Comparison of ENCODE assay signal across 8 mouse cellular contexts in the genomic region with DNA sequence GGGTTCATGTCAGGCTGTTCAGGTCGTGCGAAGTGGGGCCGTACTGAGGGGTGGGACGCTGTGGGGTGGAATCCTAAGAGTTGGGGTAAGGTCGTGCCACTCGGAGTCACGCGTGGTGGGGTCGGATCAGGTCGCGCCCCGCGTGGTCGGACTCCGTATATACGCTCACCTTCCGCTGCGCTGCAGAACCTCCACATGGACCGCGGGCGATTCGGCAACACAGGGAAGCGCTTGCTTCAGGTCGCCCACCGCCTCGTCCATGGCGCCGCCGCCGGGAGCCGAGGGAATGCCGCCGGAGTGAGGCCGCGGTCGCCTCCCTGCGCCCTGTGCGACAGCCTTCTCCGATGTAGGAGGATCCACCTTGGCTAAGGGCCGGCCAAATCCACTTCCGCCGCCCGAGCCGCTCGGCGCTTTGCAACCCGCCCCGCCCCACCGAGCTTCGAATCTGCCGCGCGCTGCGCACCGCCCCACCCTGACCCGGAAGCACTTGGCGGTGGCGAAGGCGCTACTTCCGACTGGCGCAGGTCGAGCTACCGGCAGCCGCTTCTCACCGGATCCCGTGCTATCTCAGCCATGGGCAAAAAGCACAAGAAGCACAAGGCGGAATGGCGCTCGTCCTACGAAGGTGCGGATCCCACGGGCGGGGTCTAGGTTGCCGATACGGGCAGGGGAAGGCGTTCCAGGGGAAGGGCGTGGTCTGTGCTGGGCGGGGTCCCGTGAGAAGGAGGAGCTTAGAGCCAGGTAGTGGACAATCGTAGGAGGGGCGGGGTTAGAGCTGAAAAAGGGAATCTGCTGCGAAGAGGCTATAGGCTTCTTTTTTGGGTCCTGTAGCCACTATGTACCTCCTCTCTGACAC. TPM values are rescaled to one million over a fixed set of nuclear protein-coding genes. Genes with fewer than 3 reads are reported as not detected.
DNase-seq lines count a peak whose midpoint lies in the region; ATAC-seq and TF ChIP-seq lines count a peak whose summit lies in the region.

TSS of gene Trip13 (minus strand) at position 464 of the 856 bp plus-strand sequence.
TSS of gene Brd9 (plus strand) at position 491 of the 856 bp plus-strand sequence.

- no peak for TF ChIP-seq RAD21 in CH12.LX (IDR thresholded peaks at IDR 0.05; ENCODE audit: low read depth, low read length)

- dilution Hi-C loops in CH12.LX (cut with MboI; ENCODE audit: extremely low pct_ligation_motif_present, extremely low pct_unique_long_range_greater_than_20kb, low sequenced_read_pairs) = no loop called here

- no peaks in the 10 kb centered on the region for H3K9me3 ChIP-seq in CH12.LX (replicated peaks; ENCODE audit: low read length)
- no peaks in the 10 kb centered on the region for H3K9me3 ChIP-seq in forebrain, embryonic 11.5 days (ENCODE audit: control insufficient read depth, low read length)
- no peaks in the 10 kb centered on the region for H3K9me3 ChIP-seq in heart, embryonic 16.5 days (replicated peaks; ENCODE audit: control insufficient read depth, low read length)
- no peaks in the 10 kb centered on the region for H3K9me3 ChIP-seq in liver, embryonic 15.5 days (replicated peaks)
- no peaks in the 10 kb centered on the region for H3K9me3 ChIP-seq in neural tube, embryonic 12.5 days

- WGBS in forebrain, embryonic 11.5 days = under 1% methylated on average over 82 of the region's 82 CpGs
- WGBS in heart, embryonic 16.5 days = under 1% methylated on average over 82 of the region's 82 CpGs
- WGBS in liver, embryonic 15.5 days (ENCODE audit: insufficient replicate concordance) = under 1% methylated on average over 75 of the region's 82 CpGs
- WGBS in neural tube, embryonic 12.5 days = under 1% methylated on average over 82 of the region's 82 CpGs

- no peaks in the 10 kb centered on the region for H3K27me3 ChIP-seq in CH12.LX (replicated peaks)
- H3K27me3 ChIP-seq in forebrain, embryonic 11.5 days (ENCODE audit: control insufficient read depth, insufficient read depth, low read length) = no peaks in the 10 kb centered on the region
- H3K27me3 ChIP-seq in heart, embryonic 16.5 days (ENCODE audit: control insufficient read depth, insufficient read depth, low read length) = no peaks in the 10 kb centered on the region
- H3K27me3 ChIP-seq in liver, embryonic 15.5 days = no peaks in the 10 kb centered on the region
- no peaks in the 10 kb centered on the region for H3K27me3 ChIP-seq in neural tube, embryonic 12.5 days (replicated peaks)

- H3K4me2 ChIP-seq in CH12.LX (ENCODE audit: insufficient read depth, low read depth, poor library complexity, severe bottlenecking) = peak within 1 kb of the TSS; percentile 90
- H3K4me2 ChIP-seq in forebrain, embryonic 11.5 days (ENCODE audit: low read depth, low read length, severe bottlenecking) = peak within 1 kb of the TSS; percentile 83
- H3K4me2 ChIP-seq in heart, embryonic 16.5 days (ENCODE audit: low read depth, low read length) = peak within 1 kb of the TSS; percentile 72
- H3K4me2 ChIP-seq in liver, embryonic 15.5 days = peak within 1 kb of the TSS; percentile 90
- peak within 1 kb of the TSS; percentile 83 for H3K4me2 ChIP-seq in neural tube, embryonic 12.5 days (replicated peaks)

- peak within 1 kb of the TSS; percentile 75 for H3K9ac ChIP-seq in CH12.LX (ENCODE audit: insufficient read depth, low read depth)
- peak within 1 kb of the TSS; percentile 79 for H3K9ac ChIP-seq in forebrain, embryonic 11.5 days (ENCODE audit: low read length)
- peak within 1 kb of the TSS; percentile 79 for H3K9ac ChIP-seq in heart, embryonic 16.5 days (ENCODE audit: low read length)
- peak within 1 kb of the TSS; percentile 86 for H3K9ac ChIP-seq in liver, embryonic 15.5 days
- peak within 1 kb of the TSS; percentile 76 for H3K9ac ChIP-seq in neural tube, embryonic 12.5 days

- H3K27ac ChIP-seq in CH12.LX (ENCODE audit: insufficient read depth, low read depth) = peak within 1 kb of the TSS; percentile 94
- peak within 1 kb of the TSS; percentile 71 for H3K27ac ChIP-seq in forebrain, embryonic 11.5 days (ENCODE audit: low read depth, low read length)
- H3K27ac ChIP-seq in heart, embryonic 16.5 days (ENCODE audit: low read length) = peak within 1 kb of the TSS; percentile 91
- peak within 1 kb of the TSS; percentile 98 for H3K27ac ChIP-seq in liver, embryonic 15.5 days (replicated peaks)
- peak within 1 kb of the TSS; percentile 60 for H3K27ac ChIP-seq in neural tube, embryonic 12.5 days

- peak; percentile 97 for ATAC-seq in forebrain, embryonic 11.5 days (replicated peaks; ENCODE audit: low FRiP score)
- peak; percentile 93 for ATAC-seq in heart, embryonic 16.5 days (replicated peaks; ENCODE audit: extremely low read depth, insufficient read depth, low FRiP score)
- ATAC-seq in liver, embryonic 15.5 days (ENCODE audit: insufficient read depth) = peak; percentile 96
- peak; percentile 98 for ATAC-seq in neural tube, embryonic 12.5 days (ENCODE audit: low FRiP score, low read depth)

- H3K4me3 ChIP-seq in CH12.LX (replicated peaks in 1 of 3; ENCODE audit: low read depth in 2 of 3, low read length in 2 of 3, poor library complexity in 1 of 3) = peak within 1 kb of the TSS; percentile 88 to 96 (median 92)
- peak within 1 kb of the TSS; percentile 76 for H3K4me3 ChIP-seq in forebrain, embryonic 11.5 days (ENCODE audit: low read depth, low read length)
- peak within 1 kb of the TSS; percentile 80 for H3K4me3 ChIP-seq in heart, embryonic 16.5 days (ENCODE audit: low read length)
- H3K4me3 ChIP-seq in liver, embryonic 15.5 days (replicated peaks) = peak within 1 kb of the TSS; percentile 90
- peak within 1 kb of the TSS; percentile 71 for H3K4me3 ChIP-seq in neural tube, embryonic 12.5 days

- TF ChIP-seq POLR2A in CH12.LX (IDR thresholded peaks at IDR 0.05; ENCODE audit: low read depth, low read length) = peak; percentile 82

- in situ Hi-C loops in CH12.LX (cut with MboI; ENCODE audit: low pct_ligation_motif_present, low pct_unique_long_range_greater_than_20kb, low sequenced_read_pairs) = no loop called here

- H3K4me1 ChIP-seq in CH12.LX (ENCODE audit: control insufficient read depth in 1 of 2, insufficient read depth in 2 of 2) = peaks cover 0 to 30% of the 10 kb centered on the region in 2 experiments; a peak in 2 of 4 replicates
- H3K4me1 ChIP-seq in forebrain, embryonic 11.5 days (replicated peaks; ENCODE audit: control insufficient read depth, insufficient read depth, low read length) = peaks cover 9% of the 10 kb centered on the region; the same call in 1 of the 2 replicates
- peaks cover 8% of the 10 kb centered on the region for H3K4me1 ChIP-seq in heart, embryonic 16.5 days (ENCODE audit: control insufficient read depth, insufficient read depth, low read length)
- peaks cover 28% of the 10 kb centered on the region for H3K4me1 ChIP-seq in liver, embryonic 15.5 days (replicated peaks)
- peaks cover 16% of the 10 kb centered on the region for H3K4me1 ChIP-seq in neural tube, embryonic 12.5 days

- H3K79me2 ChIP-seq in CH12.LX (replicated peaks; ENCODE audit: control insufficient read depth, extremely low read depth, insufficient read depth, poor library complexity, severe bottlenecking) = peaks cover 15% of the 10 kb centered on the region

- TF ChIP-seq CTCF in CH12.LX (conservative IDR thresholded peaks at IDR 0.05 in 1 of 2, IDR thresholded peaks at IDR 0.05 in 1 of 2; ENCODE audit: low read depth in 2 of 2, low read length in 2 of 2) = no peak

- DNase-seq in CH12.LX (ENCODE audit: extremely low read depth) = peak; percentile 89
- DNase-seq in c-Kit-positive CD71-positive TER-119-negative erythroid progenitor cells, embryonic 14.5 days (ENCODE audit: low read depth) = peak; percentile 85
- DNase-seq in forebrain, embryonic 11.5 days (ENCODE audit: low spot score) = peak; percentile 96
- DNase-seq in kidney, postnatal 36 days = peak; percentile 88 to 96
- peak; percentile 62 for DNase-seq in telencephalon, adult 2 months (ENCODE audit: low read depth, low spot score)

- H3K36me3 ChIP-seq in CH12.LX (replicated peaks in 1 of 2; ENCODE audit: control insufficient read depth in 1 of 2, insufficient read depth in 1 of 2, low read length in 1 of 2) = peaks cover 30 to 52% of the 10 kb centered on the region in 2 experiments
- H3K36me3 ChIP-seq in forebrain, embryonic 11.5 days (ENCODE audit: control insufficient read depth, insufficient read depth, low read length) = peaks cover 4% of the 10 kb centered on the region; the same call in 1 of the 2 replicates
- H3K36me3 ChIP-seq in heart, embryonic 16.5 days (ENCODE audit: control insufficient read depth, insufficient read depth) = peaks cover 20% of the 10 kb centered on the region
- H3K36me3 ChIP-seq in liver, embryonic 15.5 days (replicated peaks) = peaks cover 42% of the 10 kb centered on the region
- peaks cover 26% of the 10 kb centered on the region for H3K36me3 ChIP-seq in neural tube, embryonic 12.5 days

- TF ChIP-seq EP300 in CH12.LX (IDR thresholded peaks at IDR 0.05; ENCODE audit: low read length) = no peak

TF ChIP-seq in CH12.LX, 34 proteins besides CTCF, POLR2A, EP300 and RAD21 (continues in another document):
- no peak for TF ChIP-seq GABPA (IDR thresholded peaks at IDR 0.05; ENCODE audit: insufficient replicate concordance, low read depth, low read length)
- TF ChIP-seq ELF1 (IDR thresholded peaks at IDR 0.05; ENCODE audit: low read depth, low read length) = peak; percentile 87
- TF ChIP-seq JUN (IDR thresholded peaks at IDR 0.05; ENCODE audit: insufficient read depth, low read depth, low read length) = no peak
- TF ChIP-seq CHD2 (IDR thresholded peaks at IDR 0.05; ENCODE audit: low read length) = peak; percentile 93
- peak; percentile 88 for TF ChIP-seq MYC (IDR thresholded peaks at IDR 0.05; ENCODE audit: low read depth, low read length)
- no peak for TF ChIP-seq MAFK (IDR thresholded peaks at IDR 0.05; ENCODE audit: insufficient replicate concordance, low read length)

RNA-seq across cellular contexts. Expression of gene Trip13, which starts in this region (rescaled TPM):
- 42.3 and 55.6 TPM in 2 replicates for total RNA-seq in CH12.LX (2012; rRNA removed)
- 94.5 and 100 TPM in 2 replicates for total RNA-seq in CH12.LX (2014; rRNA removed)
- polyA plus RNA-seq in CH12.LX (2012; ENCODE audit: insufficient read length, low read depth) = 87.0 and 93.2 TPM in 2 replicates
- polyA plus RNA-seq in forebrain, embryonic 11.5 days (2014; fragmentation: Nextera tagmentation; extraction: Ambion mirVana) = 59.9 and 60.0 TPM in 2 replicates
- 25.1 and 27.3 TPM in 2 replicates for polyA plus RNA-seq in heart, embryonic 16.5 days (2015; fragmentation: Nextera tagmentation; extraction: Ambion mirVana)
- polyA plus RNA-seq in liver, embryonic 15.5 days (2015; fragmentation: Nextera tagmentation; extraction: Ambion mirVana) = 16.0 and 17.6 TPM in 2 replicates
- 27.0 and 28.9 TPM in 2 replicates for polyA plus RNA-seq in neural tube, embryonic 12.5 days (2016; fragmentation: Nextera tagmentation; extraction: Ambion mirVana)

RNA-seq across cellular contexts. Expression of gene Brd9, which starts in this region (rescaled TPM):
- total RNA-seq in CH12.LX (2012; rRNA removed) = 28.0 and 30.6 TPM in 2 replicates
- total RNA-seq in CH12.LX (2014; rRNA removed) = 32.5 and 38.7 TPM in 2 replicates
- 43.4 and 62.0 TPM in 2 replicates for polyA plus RNA-seq in CH12.LX (2012; ENCODE audit: insufficient read length, low read depth)
- polyA plus RNA-seq in forebrain, embryonic 11.5 days (2014; fragmentation: Nextera tagmentation; extraction: Ambion mirVana) = 73.2 and 73.4 TPM in 2 replicates
- polyA plus RNA-seq in heart, embryonic 16.5 days (2015; fragmentation: Nextera tagmentation; extraction: Ambion mirVana) = 36.4 and 38.1 TPM in 2 replicates
- polyA plus RNA-seq in liver, embryonic 15.5 days (2015; fragmentation: Nextera tagmentation; extraction: Ambion mirVana) = 12.3 and 12.4 TPM in 2 replicates
- polyA plus RNA-seq in neural tube, embryonic 12.5 days (2016; fragmentation: Nextera tagmentation; extraction: Ambion mirVana) = 78.2 and 83.4 TPM in 2 replicates

Comparison
In these comparisons a context has a peak if more than half of its experiments do, and no peak if none do; other contexts are left out.
1. Peak in every context shown above with its lines: DNase-seq, ATAC-seq, H3K4me3 ChIP-seq and H3K27ac ChIP-seq.